Mouse (Mus musculus) limb, embryonic 14.5 days (tissue): ENCODE measurements at regions not wholly inside any gene's neighbourhood (a gene's known extent, or its start where the extent isn't known, plus 50 kb on each side); places are given as distances from the start of the nearest gene placed in this dataset.

Experiments used
- ATAC-seq: fragments of 200-750 bp; cut with Nextera tagmentation; 2 replicates; pipeline ENCODE4 v1.8.0; 2017; ENCODE audit warnings: low read depth, moderate number of reproducible peaks, moderate TSS enrichment; ENCODE audit not compliant: low FRiP score
- DNase-seq: peaks from one replicate; pipeline ENCODE4 v3.0.0-alpha.2; 2015; ENCODE audit warnings: low spot score
- H3K27ac ChIP-seq: fragments of 300-500 bp; sonication (generic); replicated peaks from 2 replicates; pipeline ENCODE4 v1.5.1; 2014; ENCODE audit warnings: low read depth, mild to moderate bottlenecking, low read length, moderate library complexity, mixed read lengths
- H3K27me3 ChIP-seq: fragments of 300-500 bp; sonication (generic); 2 replicates; pipeline ENCODE4 v1.6.1; 2014; ENCODE audit warnings: low read length, mixed read lengths; ENCODE audit not compliant: control insufficient read depth, insufficient read depth
- H3K36me3 ChIP-seq: fragments of 300-500 bp; sonication (generic); 2 replicates; pipeline ENCODE4 v1.6.1; 2014; ENCODE audit warnings: mild to moderate bottlenecking, low read length, moderate library complexity, mixed read lengths; ENCODE audit not compliant: control insufficient read depth, insufficient read depth
- H3K4me1 ChIP-seq: fragments of 300-500 bp; sonication (generic); 2 replicates; pipeline ENCODE4 v1.6.1; 2014; ENCODE audit warnings: antibody characterized with exemption, low read length, mixed read lengths; ENCODE audit not compliant: control insufficient read depth, insufficient read depth
- H3K4me2 ChIP-seq: fragments of 300-500 bp; sonication (generic); replicated peaks from 2 replicates; pipeline ENCODE4 v1.6.1; 2014; ENCODE audit warnings: low read depth, mild to moderate bottlenecking, low read length, moderate library complexity; ENCODE audit not compliant: severe bottlenecking
- H3K4me3 ChIP-seq: fragments of 300-500 bp; sonication (generic); replicated peaks from 2 replicates; pipeline ENCODE4 v1.5.1; 2014; ENCODE audit warnings: low read length
- H3K9ac ChIP-seq: fragments of 300-500 bp; sonication (generic); 2 replicates; pipeline ENCODE4 v1.6.1; 2014; ENCODE audit warnings: mild to moderate bottlenecking, low read depth, low read length, moderate library complexity; ENCODE audit not compliant: severe bottlenecking
- H3K9me3 ChIP-seq: fragments of 300-500 bp; sonication (generic); 2 replicates; pipeline ENCODE4 v1.6.1; 2016; ENCODE audit warnings: low read length; ENCODE audit not compliant: control insufficient read depth
- POLR2A ChIP-seq: fragments of 200-500 bp; IDR thresholded peaks from 2 replicates; pipeline ENCODE4 v1.8.0; 2012; ENCODE audit warnings: inconsistent platforms, mild to moderate bottlenecking, moderate library complexity, borderline replicate concordance; ENCODE audit not compliant: insufficient read depth, insufficient read length; ENCODE audit errors: extremely low read depth
- WGBS: fragments of 180-500 bp; shearing (Covaris S2); extraction: QIAGEN DNeasy Blood & Tissue Kit; methylation state at CpG from one replicate; pipeline ENCODE4 v1.1.7; 2014; 5-methylcytosine and 5-hydroxymethylcytosine counted together

DNA sequence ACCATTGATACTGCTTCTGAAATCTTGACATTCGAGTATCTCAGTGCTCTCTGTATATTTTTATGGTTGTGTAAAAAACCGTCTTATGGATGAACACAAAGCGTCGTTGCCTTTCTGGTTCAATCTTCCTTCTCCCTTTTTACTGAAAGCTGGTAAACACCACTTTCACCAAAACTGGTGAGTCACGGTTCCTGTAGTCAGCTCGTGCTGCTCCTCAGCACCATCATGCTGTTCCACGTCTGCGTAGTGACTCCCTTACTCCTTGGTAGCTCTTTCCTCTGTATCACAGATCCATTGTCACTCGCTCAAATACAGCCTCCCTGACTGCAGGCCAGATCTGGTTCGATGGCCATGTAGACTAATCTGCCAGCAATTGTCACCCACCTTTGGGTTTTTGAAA is 346.2 kb upstream of the Zmiz1 start:
- TF ChIP-seq POLR2A, result no peak
- ATAC-seq, result no peak
- H3K36me3 ChIP-seq, result no peaks in the 10 kb centered on the region
- no peak overlapping the region for H3K9ac ChIP-seq
- H3K27ac ChIP-seq, result no peak overlapping the region
- WGBS, result 74% methylated on average over 10 of the region's 10 CpGs
- H3K4me3 ChIP-seq, result no peak overlapping the region
- H3K9me3 ChIP-seq, result no peaks in the 10 kb centered on the region
- no peak for DNase-seq
- H3K27me3 ChIP-seq, result no peaks in the 10 kb centered on the region
- H3K4me2 ChIP-seq, result no peak overlapping the region
- H3K4me1 ChIP-seq, result peaks cover 15% of the 10 kb centered on the region

DNA sequence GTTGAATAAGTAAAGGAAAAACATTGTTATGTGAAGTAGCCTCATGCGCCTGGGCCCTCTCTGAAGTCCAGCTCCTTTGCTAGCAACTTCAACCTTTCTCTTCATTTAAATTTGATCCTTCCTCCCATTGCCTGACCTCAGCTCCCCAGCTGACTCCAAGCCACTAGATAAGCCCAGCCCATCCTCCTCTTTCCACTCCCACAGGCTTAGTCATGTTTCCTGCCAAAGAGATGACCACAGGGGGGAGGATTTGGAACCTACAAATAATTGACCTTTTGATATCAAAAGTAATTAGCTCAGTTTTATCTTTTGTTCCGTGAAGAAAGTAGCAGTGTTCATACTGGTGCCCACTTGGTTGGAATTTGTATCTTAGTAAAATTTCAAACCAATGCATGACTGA is 345.7 kb upstream of the Zmiz1 start:
- H3K27ac ChIP-seq, result no peak overlapping the region
- WGBS, result 88% methylated on average over 2 of the region's 2 CpGs
- H3K4me1 ChIP-seq, result peaks cover 10% of the 10 kb centered on the region
- no peak for ATAC-seq
- no peak for TF ChIP-seq POLR2A
- no peak overlapping the region for H3K9ac ChIP-seq
- DNase-seq, result no peak
- no peaks in the 10 kb centered on the region for H3K9me3 ChIP-seq
- H3K4me3 ChIP-seq, result no peak overlapping the region
- H3K36me3 ChIP-seq, result no peaks in the 10 kb centered on the region
- H3K4me2 ChIP-seq, result no peak overlapping the region
- H3K27me3 ChIP-seq, result no peaks in the 10 kb centered on the region

DNA sequence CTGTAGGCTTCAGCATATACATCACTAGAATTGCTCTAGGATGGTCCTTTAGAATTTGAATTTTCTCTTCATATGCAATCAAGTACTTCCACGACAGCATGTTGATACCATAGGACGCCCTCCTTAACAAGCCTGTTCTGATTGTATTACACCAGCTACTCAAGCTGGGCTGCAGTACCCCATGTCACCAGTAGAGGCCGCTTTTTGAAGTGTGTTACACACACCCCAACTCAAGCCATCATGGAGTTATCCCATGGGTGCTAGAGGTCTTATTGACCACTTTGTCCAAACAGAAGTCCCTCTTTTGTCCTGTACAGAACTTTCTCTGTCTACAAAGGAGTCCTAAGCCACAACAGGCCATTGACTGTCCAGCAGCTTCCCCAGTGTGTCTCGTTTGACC is 342.6 kb upstream of the Zmiz1 start:
- 47% methylated on average over 4 of the region's 4 CpGs for WGBS
- ATAC-seq, result no peak
- H3K4me1 ChIP-seq, result 0 out of 2 replicates have a peak, but pooled peaks cover 6% of the 10 kb centered on the region

DNA sequence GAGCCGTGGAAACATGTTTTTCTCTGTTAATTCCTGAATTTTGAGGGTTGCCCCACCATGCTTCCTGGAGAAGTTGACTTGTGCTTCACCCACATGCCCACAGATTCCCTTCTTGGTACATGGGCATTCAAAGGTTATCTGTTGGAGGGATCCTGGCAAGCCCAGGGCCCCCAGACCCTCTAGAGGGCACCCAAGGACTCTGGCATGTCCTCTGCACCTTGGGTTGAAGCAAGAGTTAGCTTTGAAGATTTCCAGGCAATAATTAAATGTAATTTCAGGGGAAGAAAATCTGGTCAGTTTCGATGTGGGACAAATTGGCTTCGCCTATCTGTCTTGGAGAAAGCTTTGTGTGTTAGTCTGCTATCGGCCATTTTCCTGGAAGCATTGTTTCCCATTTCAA is 339.0 kb upstream of the Zmiz1 start:
- Histone ChIP-seq H3K36me3 (no peaks in the 10 kb centered on the region), H3K9ac (no peak overlapping the region), H3K4me2 (no peak overlapping the region), H3K4me3 (no peak overlapping the region), H3K9me3 (no peaks in the 10 kb centered on the region), H3K27me3 (no peaks in the 10 kb centered on the region), H3K27ac (no peak overlapping the region), H3K4me1 (peaks cover 22% of the 10 kb centered on the region)
- WGBS, result 59% methylated on average over 4 of the region's 4 CpGs
- ATAC-seq (no peak), DNase-seq (no peak)
- no peak for TF ChIP-seq POLR2A

More for the DNA sequence above, 342.6 kb upstream of the Zmiz1 start:
- H3K27ac ChIP-seq, result no peak overlapping the region
- TF ChIP-seq POLR2A, result no peak
- no peak overlapping the region for H3K4me2 ChIP-seq
- H3K27me3 ChIP-seq, result no peaks in the 10 kb centered on the region
- no peak overlapping the region for H3K4me3 ChIP-seq
- H3K36me3 ChIP-seq, result no peaks in the 10 kb centered on the region
- no peak overlapping the region for H3K9ac ChIP-seq
- no peaks in the 10 kb centered on the region for H3K9me3 ChIP-seq
- DNase-seq, result peak; percentile 40

DNA sequence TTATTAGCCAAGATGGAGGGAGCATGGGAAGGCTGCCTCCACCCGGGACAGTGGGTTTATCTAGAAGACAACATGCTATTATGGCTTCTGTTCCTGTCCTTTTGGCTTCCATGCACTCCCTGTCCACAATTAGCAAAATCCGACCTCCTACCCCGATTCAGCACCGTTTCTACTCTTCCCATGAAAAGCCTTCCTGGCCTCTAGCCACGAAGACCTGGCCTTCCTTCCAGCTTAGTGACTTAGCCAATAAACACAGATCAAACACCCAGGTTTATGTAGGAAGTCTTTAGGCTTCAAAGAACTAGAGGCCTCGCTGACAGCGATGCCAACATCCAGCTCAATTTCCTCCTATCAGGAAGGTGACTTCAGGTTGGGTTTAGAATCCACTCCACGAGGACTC is 338.5 kb upstream of the Zmiz1 start:
- no peak for DNase-seq
- Histone ChIP-seq H3K4me1 (peaks cover 22% of the 10 kb centered on the region), H3K27me3 (no peaks in the 10 kb centered on the region), H3K4me3 (no peak overlapping the region), H3K4me2 (no peak overlapping the region), H3K36me3 (no peaks in the 10 kb centered on the region), H3K27ac (no peak overlapping the region), H3K9me3 (no peaks in the 10 kb centered on the region), H3K9ac (no peak overlapping the region)
- no peak for TF ChIP-seq POLR2A
- no peak for ATAC-seq
- 25% methylated on average over 8 of the region's 8 CpGs for WGBS

DNA sequence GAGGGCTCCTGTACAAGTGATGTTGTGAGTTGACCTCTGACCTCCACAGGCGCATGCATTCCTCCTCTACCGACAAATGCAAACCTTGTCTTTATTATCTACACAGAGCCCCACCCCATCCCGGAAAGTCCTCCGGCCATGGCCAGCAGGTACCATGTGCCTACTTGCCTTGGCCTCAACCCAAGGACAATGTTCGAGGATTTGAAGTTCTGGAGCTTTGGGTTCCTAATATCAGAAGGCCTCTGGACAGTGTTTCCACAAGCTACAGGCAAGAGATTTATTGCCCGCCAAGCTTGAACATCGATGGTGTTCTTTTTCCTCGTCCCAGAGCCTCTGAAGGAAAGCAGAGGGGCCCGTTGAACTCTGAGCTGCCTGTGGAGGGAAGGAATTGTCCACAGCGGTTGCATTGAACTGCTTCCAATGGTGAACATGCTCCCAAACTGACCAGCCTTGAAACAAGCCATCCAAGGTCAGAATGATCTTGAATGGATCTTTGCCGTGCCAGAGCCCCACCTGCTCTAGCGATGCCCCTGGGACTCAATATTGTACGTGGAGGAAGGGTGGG is 335.9 kb upstream of the Zmiz1 start:
- Histone ChIP-seq H3K4me2 (no peak overlapping the region), H3K4me1 (peaks cover 42% of the 10 kb centered on the region), H3K27ac (no peak overlapping the region), H3K27me3 (no peaks in the 10 kb centered on the region), H3K9ac (no peak overlapping the region), H3K4me3 (no peak overlapping the region), H3K9me3 (no peaks in the 10 kb centered on the region), H3K36me3 (no peaks in the 10 kb centered on the region)
- DNase-seq, result no peak
- 61% methylated on average over 13 of the region's 13 CpGs for WGBS
- no peak for ATAC-seq
- no peak for TF ChIP-seq POLR2A
